Mouse (Mus musculus): ENCODE results near the gene Blvrb.
A peak's percentile ranks its signal among the peaks of the same experiment; 100 is the strongest.
"Not testable (repeated sequence)": the region's sequence is repeated elsewhere in the genome, so short reads cannot be mapped to it uniquely, and the experiment has no call there.

Gene Blvrb

GRCm38 (mm10) chr7:27483860-27484259 is 36.1 kb downstream of the Blvrb start:
- no peak for DNase-seq

DNA sequence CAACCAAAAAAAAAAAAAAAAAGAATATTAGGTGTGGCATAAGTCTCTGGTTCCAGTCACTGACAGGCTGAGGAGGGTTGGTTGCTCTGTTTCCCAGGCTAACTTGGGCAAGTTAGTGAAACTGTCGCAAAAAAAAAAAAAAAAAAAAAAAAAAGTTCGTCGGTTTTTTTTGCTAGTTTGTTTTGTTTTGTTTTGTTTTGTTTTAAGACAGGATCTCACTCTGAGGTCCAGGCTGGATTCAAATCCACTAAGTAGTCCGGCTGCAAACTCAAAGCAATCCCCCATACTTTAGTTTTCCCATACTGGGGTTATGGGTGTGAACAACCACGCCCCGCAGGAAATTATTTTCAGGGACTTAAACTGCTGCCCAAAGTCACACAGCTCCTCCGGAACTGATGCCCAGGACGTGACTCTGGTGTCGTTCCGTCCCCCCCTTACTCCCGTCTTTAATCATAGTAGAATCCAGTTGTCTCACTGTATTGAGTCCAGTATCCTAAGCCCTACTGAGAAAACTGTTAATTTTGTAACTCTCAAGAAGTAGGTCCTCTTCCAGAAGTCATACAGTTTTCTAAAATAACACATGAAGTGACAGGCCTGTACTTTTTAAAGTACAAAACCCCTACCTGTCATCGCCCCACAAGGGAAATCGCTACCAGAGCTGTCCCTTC is 38.5 kb downstream of the Blvrb start:
- DNase-seq = no peak

- DNase-seq = peak; percentile 100
Measured at GRCm38 (mm10) chr7:27486770-27487697, 39.3 kb downstream of the Blvrb start, which contains the start of gene Sertad1. Sertad1 (plus strand) TSS chr7:27486910.

DNA sequence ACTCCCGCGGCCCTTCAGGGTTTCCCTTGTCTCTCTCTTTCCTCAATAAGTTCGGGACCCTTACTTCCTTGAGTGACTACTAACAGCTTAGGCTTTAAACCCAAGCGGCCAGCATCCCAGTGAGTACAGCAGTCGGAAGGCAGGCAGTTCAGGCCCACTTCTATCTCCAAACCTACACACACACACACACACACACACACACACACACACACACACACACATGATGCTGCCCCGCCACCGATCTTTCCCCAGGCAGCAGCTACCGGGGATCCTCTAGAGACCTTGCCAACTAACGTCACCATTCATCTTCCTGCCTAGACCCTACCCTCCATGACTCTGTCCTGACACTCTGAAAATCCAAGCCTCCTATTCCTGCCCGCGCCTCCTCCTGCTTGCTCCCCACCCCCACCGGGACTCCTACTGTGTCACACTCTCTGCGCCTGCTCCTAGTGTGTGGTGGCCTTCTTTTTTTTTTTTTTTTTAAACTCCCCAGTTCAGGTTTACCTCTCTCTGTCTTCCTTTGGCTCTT is 40.0 kb downstream of the Blvrb start:
- peak; percentile 79 for DNase-seq

DNA sequence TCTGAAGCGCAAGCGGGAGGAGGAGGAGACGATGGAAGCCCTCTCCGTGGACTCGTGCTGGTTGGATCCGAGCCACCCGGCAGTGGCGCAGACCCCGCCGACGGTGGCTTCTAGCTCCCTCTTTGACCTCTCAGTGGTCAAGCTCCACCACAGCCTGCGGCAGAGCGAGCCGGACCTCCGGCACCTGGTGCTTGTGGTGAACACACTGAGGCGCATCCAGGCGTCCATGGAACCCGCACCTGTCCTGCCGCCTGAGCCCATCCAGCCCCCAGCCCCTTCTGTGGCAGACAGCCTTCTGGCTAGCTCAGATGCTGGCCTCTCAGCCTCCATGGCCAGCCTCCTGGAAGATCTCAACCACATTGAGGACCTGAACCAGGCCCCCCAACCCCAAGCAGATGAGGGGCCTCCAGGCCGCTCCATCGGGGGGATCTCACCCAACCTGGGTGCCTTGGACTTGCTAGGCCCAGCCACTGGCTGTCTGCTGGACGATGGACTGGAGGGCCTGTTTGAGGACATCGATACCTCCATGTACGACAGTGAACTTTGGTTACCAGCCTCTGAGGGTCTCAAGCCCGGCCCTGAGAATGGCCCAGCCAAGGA is 41.6 kb downstream of the Blvrb start:
- DNase-seq = no peak

- DNase-seq = no peak
Measured at GRCm38 (mm10) chr7:27490227-27490542, 42.4 kb downstream of the Blvrb start.

DNA sequence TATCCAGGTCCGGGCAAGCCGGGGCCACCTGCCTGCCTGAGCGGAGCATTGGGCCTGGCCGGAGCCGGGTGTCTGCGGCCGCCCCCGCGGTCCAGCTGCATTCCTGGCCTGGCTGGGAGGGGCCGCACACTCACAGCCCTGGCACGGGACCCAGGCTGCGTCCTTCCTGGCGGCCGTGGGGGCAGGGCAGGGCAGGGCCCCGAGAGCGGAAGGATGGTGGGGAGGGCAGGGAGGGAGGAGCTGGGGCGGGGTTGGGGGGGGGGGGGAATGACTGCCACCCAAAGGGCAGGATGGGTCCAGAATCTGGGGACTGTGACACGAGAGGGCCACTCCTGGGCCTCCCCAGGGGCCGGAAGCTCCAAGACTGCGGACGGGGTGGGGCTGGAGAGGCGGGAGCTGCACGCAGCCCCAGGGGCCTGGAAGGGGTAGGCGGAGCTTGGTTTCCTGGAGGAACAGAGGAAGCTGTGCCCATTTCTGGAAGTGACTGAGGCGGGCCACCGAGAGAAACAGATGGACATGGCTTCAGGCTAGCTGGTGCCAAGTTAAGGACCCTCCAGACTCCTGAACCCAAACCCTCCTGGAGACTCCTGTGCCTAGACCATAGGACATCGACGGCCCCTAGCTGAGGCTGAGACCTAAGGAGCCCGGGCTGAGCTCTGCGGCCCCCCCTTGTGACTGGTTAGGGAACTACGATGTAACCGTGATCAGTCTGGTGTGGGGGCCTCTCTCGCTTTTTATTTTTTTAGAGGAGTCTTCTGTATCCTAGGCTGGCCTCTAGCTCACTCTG is 43.0 kb downstream of the Blvrb start:
- DNase-seq = peak; percentile 93

DNA sequence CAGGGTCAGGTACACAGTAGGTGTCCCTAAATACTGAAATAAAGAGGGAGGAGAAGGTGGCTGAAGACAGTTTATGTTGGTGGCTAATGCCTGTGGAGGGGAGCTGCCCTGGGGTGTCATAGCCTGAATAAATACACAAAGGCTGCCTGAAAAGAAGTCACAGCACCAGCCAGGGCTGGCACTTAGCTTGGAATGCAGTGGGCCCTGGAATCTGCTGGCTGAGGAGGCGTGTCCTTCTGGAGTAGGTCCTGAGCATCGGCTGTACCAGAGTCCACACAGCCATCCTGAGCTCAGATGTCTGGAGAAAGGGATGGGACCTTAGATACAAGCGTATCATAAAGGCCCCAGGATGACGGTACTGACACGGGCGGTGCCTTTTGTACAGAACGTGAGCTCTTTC is 44.1 kb downstream of the Blvrb start:
- no peak for DNase-seq

DNA sequence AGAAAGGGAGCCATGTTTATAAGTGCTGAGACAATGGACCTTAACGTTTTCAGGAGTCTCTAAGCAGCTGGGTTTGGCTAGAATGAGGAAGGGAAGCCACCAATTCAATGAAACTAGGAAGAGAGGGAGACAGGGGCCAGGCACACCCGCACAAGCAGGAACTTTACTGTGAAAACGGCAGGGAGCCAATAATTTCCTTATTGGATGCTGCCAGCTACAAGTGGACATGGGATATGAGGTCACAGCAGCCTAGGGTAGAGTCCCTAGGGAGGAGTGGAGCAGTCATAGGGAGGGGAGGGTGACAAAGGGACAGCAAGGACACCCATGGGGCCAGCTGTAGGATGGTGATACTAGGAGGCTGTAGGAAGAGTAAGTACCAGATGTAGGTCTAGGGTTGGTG is 45.2 kb downstream of the Blvrb start:
- no peak for DNase-seq

DNA sequence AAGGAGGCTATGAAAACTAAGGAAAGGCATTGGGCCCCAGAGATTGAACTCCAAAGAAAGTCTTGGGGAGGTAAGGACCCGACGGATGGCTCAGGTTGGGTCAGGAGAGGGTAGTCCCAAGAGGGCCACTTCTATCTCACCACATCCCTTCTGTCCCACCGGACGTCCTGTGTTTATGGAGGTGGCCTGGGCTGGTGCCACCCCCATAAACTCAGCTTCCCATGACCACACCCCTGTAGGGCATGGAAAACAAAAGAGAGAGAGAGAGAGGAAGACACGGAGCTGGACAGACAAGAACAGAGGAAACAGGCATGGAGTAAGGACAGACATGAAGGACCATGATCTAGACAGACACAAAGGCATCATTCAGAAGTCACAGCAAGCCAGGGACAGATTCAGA is 45.7 kb downstream of the Blvrb start:
- DNase-seq = no peak

DNA sequence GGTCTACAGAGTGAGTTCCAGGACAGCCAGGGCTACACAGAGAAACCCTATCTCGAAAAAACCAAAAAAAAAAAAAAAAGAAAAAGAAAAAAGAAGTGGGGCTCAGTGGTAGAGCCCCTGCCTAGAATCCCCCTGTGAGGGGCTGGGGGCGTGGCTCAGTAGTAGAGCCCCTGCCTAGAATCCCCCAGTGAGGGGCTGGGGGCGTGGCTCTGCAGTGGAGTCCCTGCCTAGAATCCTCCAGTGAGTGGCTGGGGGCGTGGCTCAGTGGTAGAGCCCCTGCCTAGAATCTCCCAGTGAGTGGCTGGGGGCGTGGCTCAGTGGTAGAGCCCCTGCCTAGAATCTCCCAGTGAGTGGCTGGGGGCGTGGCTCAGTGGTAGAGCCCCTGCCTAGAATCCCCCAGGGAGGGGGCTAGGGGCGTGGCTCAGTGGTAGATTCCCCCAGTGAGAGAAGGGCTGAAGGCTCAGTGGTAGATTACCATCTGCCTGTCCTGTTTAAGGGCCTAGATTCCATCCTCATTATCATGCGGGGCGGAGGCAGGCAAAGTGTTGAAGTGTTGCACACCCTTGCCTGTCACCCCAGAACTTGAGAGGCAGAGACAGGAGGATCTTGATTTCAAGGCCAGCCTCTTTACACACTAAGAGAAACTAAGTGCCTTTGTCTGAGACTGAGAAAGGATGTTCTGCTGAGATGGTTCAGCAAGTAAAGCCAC is 47.0 kb downstream of the Blvrb start:
- not testable (repeated sequence) for DNase-seq

GRCm38 (mm10) chr7:27499036-27499435 is 51.3 kb downstream of the Blvrb start, which contains the start of gene Prx:
Prx (plus strand) TSS chr7:27499324.
- no peak for DNase-seq

GRCm38 (mm10) chr7:27501620-27502019 is 53.8 kb downstream of the Blvrb start:
- no peak for DNase-seq

GRCm38 (mm10) chr7:27506765-27507370 is 59.1 kb downstream of the Blvrb start:
- DNase-seq = no peak

DNA sequence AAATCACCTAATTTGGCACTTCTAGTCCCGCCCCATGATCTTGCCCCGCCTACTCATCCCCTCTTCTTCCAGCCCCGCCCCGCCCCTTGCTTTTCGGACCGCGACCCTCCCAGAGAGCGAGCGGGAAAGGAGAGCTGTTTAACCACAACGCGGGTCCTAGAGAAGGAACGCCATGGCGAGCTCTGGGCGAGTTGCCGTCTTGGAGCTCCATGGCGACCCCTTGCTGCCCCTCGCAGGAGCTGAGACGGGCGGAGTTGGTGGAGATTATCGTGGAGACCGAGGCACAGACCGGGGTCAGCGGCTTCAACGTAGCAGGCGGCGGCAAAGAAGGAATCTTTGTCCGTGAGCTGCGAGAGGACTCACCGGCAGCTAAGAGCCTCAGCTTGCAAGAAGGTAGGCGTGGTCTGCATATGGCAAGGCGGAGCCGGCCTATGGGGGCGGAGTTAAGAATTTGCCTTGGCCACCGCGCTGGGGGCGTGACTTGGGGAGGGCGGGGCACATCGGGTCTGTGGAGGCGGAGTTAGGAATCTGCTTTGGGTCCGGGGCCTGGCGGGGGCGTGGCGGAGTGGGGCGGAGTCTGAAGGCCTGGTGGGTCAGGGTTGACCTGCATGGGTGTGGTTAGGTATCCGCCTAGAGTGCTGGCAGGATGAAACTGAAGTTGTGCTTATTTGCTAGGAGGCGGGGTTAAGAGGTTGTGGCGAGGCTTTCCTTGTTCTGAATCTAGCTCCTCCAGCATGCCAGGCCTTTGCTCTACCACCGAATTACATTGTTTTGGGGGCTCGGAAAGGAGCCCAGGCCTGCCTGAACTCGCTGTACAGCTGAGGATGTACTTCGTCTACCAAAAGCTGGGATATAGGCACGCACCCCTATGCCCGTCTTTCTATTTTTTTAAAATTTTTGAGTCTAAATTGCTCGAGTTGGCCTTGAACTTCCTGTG is 60.2 kb downstream of the Blvrb start:
- peak; percentile 95 for DNase-seq

DNA sequence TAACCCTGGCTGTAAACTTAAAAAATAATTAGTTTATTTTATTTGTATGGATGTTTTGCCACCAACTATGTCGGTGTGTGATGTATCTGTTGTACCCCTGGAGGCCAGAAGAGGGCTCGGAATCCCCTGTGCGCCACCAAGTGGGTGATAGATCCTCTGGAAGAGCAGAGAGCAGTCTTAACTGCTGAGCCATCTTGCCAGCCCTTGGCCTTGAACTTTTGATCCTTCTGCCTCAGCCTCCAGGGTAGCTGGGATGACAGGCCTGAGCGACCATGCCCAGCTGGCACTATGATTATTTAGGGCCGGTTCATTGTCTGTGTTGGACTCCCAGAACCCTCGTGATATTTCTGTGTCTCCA is 60.8 kb downstream of the Blvrb start:
- peak; percentile 68 for DNase-seq

GRCm38 (mm10) chr7:27510809-27511208 is 63.0 kb downstream of the Blvrb start:
- DNase-seq = no peak

DNA sequence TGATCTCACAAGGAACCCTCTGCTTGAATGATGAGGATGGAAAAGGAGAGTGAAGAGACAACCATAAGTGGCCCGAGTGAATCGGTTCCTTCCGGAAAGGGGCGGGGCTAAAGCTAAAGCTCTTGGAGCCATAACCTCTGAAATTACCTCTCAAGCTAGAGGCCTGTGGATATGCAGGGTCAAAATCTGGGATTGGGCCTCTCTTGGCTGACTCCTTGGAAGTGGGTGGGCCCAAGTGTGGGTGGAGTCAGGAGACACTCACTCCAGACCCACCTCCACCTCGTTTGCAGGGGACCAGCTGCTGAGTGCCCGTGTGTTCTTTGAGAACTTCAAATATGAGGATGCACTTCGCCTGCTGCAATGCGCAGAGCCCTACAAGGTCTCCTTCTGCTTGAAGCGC is 67.2 kb downstream of the Blvrb start:
- no peak for DNase-seq
